Mouse (Mus musculus): ENCODE measurements around the gene Macrod2.

DNA sequence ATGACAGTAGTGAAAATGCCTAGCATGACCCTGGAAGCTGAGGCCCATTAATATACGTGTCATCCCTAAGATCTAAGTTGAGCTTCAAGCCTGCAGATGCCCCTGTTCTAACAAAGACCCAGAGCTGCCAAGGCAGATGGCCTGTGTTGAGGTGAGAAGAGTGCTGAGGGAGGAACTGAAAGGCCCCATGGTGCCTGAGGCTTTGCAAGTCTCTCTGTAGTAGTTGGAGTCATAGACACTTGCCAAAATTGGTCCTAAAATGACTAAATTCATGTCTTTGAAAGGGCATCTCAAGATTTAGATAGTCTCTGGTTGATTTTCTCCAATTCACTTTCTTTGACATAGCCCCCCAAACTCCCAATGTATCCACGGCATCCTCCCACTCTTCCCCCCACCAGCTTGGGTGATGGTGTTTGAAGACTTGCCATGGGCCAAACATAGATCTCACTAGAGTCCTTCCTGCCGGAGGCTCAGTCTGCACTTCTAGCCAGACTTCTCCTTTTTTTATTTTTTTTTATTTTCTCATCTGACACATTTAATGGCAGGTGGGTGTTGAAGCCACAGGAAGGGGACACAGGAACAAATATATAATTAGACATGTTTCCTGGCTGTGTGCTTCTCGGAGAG lies 1439.2 kb downstream of the Macrod2 start:
- no peak for TF ChIP-seq CTCF (IDR thresholded peaks at IDR 0.05; ENCODE audit: control insufficient read depth, insufficient read depth, insufficient replicate concordance, low read depth, low read length)
- no peak for TF ChIP-seq POLR2A (IDR thresholded peaks at IDR 0.05; ENCODE audit: control insufficient read depth, low read depth, low read length)

Measured in testis, adult 2 months (tissue).